Mouse (Mus musculus) midbrain, embryonic 12.5 days (tissue): ENCODE data around the gene Spag16. TPM values are rescaled to one million over a fixed set of nuclear protein-coding genes. Genes with fewer than 3 reads are reported as not detected.

Experiments used
- ATAC-seq: fragments of 200-750 bp; cut with Nextera tagmentation; 2 replicates; pipeline ENCODE4 v1.8.0; 2017; ENCODE audit warnings: low read depth, moderate TSS enrichment, moderate library complexity; ENCODE audit not compliant: low FRiP score
- H3K27ac ChIP-seq: fragments of 300-500 bp; sonication (generic); replicated peaks from 2 replicates; pipeline ENCODE4 v1.5.1; 2016; ENCODE audit warnings: mild to moderate bottlenecking
- H3K27me3 ChIP-seq: fragments of 300-500 bp; sonication (generic); 2 replicates; pipeline ENCODE4 v1.6.1; 2016; ENCODE audit warnings: mild to moderate bottlenecking
- H3K36me3 ChIP-seq: fragments of 300-500 bp; sonication (generic); 2 replicates; pipeline ENCODE4 v1.6.1; 2016
- H3K4me1 ChIP-seq: fragments of 300-500 bp; sonication (generic); 2 replicates; pipeline ENCODE4 v1.6.1; 2016
- H3K4me2 ChIP-seq: fragments of 300-500 bp; sonication (generic); replicated peaks from 2 replicates; pipeline ENCODE4 v1.6.1; 2016; ENCODE audit warnings: mild to moderate bottlenecking, moderate library complexity
- H3K4me3 ChIP-seq: fragments of 300-500 bp; sonication (generic); 2 replicates; pipeline ENCODE4 v1.5.1; 2016; ENCODE audit warnings: mild to moderate bottlenecking
- H3K9ac ChIP-seq: fragments of 300-500 bp; sonication (generic); replicated peaks from 2 replicates; pipeline ENCODE4 v1.6.1; 2016; ENCODE audit warnings: mild to moderate bottlenecking, moderate library complexity
- H3K9me3 ChIP-seq: fragments of 300-500 bp; sonication (generic); 2 replicates; pipeline ENCODE4 v1.6.1; 2016; ENCODE audit warnings: mild to moderate bottlenecking
- WGBS: fragments of 180-500 bp; shearing (Covaris S2); methylation state at CpG from one replicate; pipeline ENCODE4 v1.1.7; 2016; 5-methylcytosine and 5-hydroxymethylcytosine counted together
- polyA plus RNA-seq: library from polyadenylated mRNA; unstranded; fragments of >200 nt; fragmentation: Nextera tagmentation; extraction: Ambion mirVana; gene quantifications from 2 replicates; pipeline ENCODE4 v1.2.1, GENCODE M21; 2016

Spag16 gene
- polyA plus RNA-seq, 1 experiment from 2014 or later = 2.0 TPM

GRCm38 (mm10) chr1:70551839-70552238 is 725.1 kb downstream of the Spag16 start:
- no peak for ATAC-seq
- H3K4me1 ChIP-seq = no peaks in the 10 kb centered on the region
- no peaks in the 10 kb centered on the region for H3K9me3 ChIP-seq
- no peak overlapping the region for H3K27ac ChIP-seq
- H3K36me3 ChIP-seq = no peaks in the 10 kb centered on the region
- H3K9ac ChIP-seq = no peak overlapping the region
- WGBS = 67% methylated on average over 2 of the region's 2 CpGs
- no peak overlapping the region for H3K4me2 ChIP-seq
- no peaks in the 10 kb centered on the region for H3K27me3 ChIP-seq
- no peak overlapping the region for H3K4me3 ChIP-seq

- ATAC-seq = no peak
- WGBS = 92% methylated on average over 3 of the region's 3 CpGs
Measured at GRCm38 (mm10) chr1:70621805-70622204, 795.0 kb downstream of the Spag16 start.

GRCm38 (mm10) chr1:70624803-70625460 is 798.2 kb downstream of the Spag16 start:
- no peak overlapping the region for H3K4me2 ChIP-seq
- no peaks in the 10 kb centered on the region for H3K9me3 ChIP-seq
- 10% methylated on average over 5 of the region's 5 CpGs for WGBS
- H3K4me3 ChIP-seq = no peak overlapping the region
- H3K36me3 ChIP-seq = no peaks in the 10 kb centered on the region
- ATAC-seq = peak; percentile 62
- no peak overlapping the region for H3K9ac ChIP-seq
- peaks cover 25% of the 10 kb centered on the region for H3K27me3 ChIP-seq
- no peak overlapping the region for H3K27ac ChIP-seq
- peaks cover 8% of the 10 kb centered on the region for H3K4me1 ChIP-seq

More at GRCm38 (mm10) chr1:70621805-70622204, 795.0 kb downstream of the Spag16 start:
- H3K27ac ChIP-seq = no peak overlapping the region
- no peak overlapping the region for H3K4me2 ChIP-seq
- no peaks in the 10 kb centered on the region for H3K9me3 ChIP-seq
- H3K4me1 ChIP-seq = peaks cover 8% of the 10 kb centered on the region
- H3K9ac ChIP-seq = no peak overlapping the region
- H3K27me3 ChIP-seq = peaks cover 17% of the 10 kb centered on the region
- H3K36me3 ChIP-seq = no peaks in the 10 kb centered on the region
- H3K4me3 ChIP-seq = no peak overlapping the region

GRCm38 (mm10) chr1:70652719-70653118 is 825.9 kb downstream of the Spag16 start:
- Histone ChIP-seq H3K9ac (no peak overlapping the region), H3K4me1 (no peaks in the 10 kb centered on the region), H3K27me3 (no peaks in the 10 kb centered on the region), H3K36me3 (no peaks in the 10 kb centered on the region), H3K4me2 (no peak overlapping the region), H3K4me3 (no peak overlapping the region), H3K27ac (no peak overlapping the region), H3K9me3 (no peaks in the 10 kb centered on the region)
- no peak for ATAC-seq
- WGBS = 91% methylated on average over 4 of the region's 4 CpGs

- 89% methylated on average over 2 of the region's 2 CpGs for WGBS
- H3K4me1 ChIP-seq = no peaks in the 10 kb centered on the region
- H3K36me3 ChIP-seq = no peaks in the 10 kb centered on the region
- no peaks in the 10 kb centered on the region for H3K27me3 ChIP-seq
- H3K27ac ChIP-seq = no peak overlapping the region
- H3K9ac ChIP-seq = no peak overlapping the region
- no peak overlapping the region for H3K4me3 ChIP-seq
- no peaks in the 10 kb centered on the region for H3K9me3 ChIP-seq
- no peak for ATAC-seq
- no peak overlapping the region for H3K4me2 ChIP-seq
Measured at GRCm38 (mm10) chr1:70692529-70692928, 865.8 kb downstream of the Spag16 start.

GRCm38 (mm10) chr1:70700270-70700669 is 873.5 kb downstream of the Spag16 start:
- Histone ChIP-seq H3K4me2 (no peak overlapping the region), H3K27me3 (no peaks in the 10 kb centered on the region), H3K27ac (no peak overlapping the region), H3K36me3 (no peaks in the 10 kb centered on the region), H3K9me3 (no peaks in the 10 kb centered on the region), H3K4me1 (no peaks in the 10 kb centered on the region), H3K4me3 (no peak overlapping the region), H3K9ac (no peak overlapping the region)
- WGBS = 82% methylated on average over 5 of the region's 5 CpGs
- no peak for ATAC-seq

GRCm38 (mm10) chr1:70703934-70704333 is 877.2 kb downstream of the Spag16 start:
- H3K27ac ChIP-seq = no peak overlapping the region
- no peaks in the 10 kb centered on the region for H3K4me1 ChIP-seq
- no peak overlapping the region for H3K4me2 ChIP-seq
- no peaks in the 10 kb centered on the region for H3K9me3 ChIP-seq
- WGBS = 86% methylated on average over 3 of the region's 3 CpGs
- H3K36me3 ChIP-seq = no peaks in the 10 kb centered on the region
- no peak overlapping the region for H3K9ac ChIP-seq
- no peak for ATAC-seq
- H3K27me3 ChIP-seq = no peaks in the 10 kb centered on the region
- H3K4me3 ChIP-seq = no peak overlapping the region

- Histone ChIP-seq H3K9ac (no peak overlapping the region), H3K27me3 (no peaks in the 10 kb centered on the region), H3K4me1 (no peaks in the 10 kb centered on the region), H3K36me3 (no peaks in the 10 kb centered on the region), H3K4me2 (no peak overlapping the region), H3K9me3 (no peaks in the 10 kb centered on the region), H3K27ac (no peak overlapping the region), H3K4me3 (no peak overlapping the region)
- no peak for ATAC-seq
- 81% methylated on average over 3 of the region's 3 CpGs for WGBS
Measured at GRCm38 (mm10) chr1:70705821-70706220, 879.1 kb downstream of the Spag16 start.

GRCm38 (mm10) chr1:70725045-70725444 is 898.3 kb downstream of the Spag16 start:
- H3K4me2 ChIP-seq = peak overlapping the region; percentile 40; the same call in 1 of the 2 replicates
- H3K9ac ChIP-seq = no peak overlapping the region
- 52% methylated on average over 5 of the region's 5 CpGs for WGBS
- H3K36me3 ChIP-seq = no peaks in the 10 kb centered on the region
- no peak overlapping the region for H3K27ac ChIP-seq
- ATAC-seq = no peak
- H3K9me3 ChIP-seq = no peaks in the 10 kb centered on the region
- H3K27me3 ChIP-seq = no peaks in the 10 kb centered on the region
- H3K4me3 ChIP-seq = no peak overlapping the region
- H3K4me1 ChIP-seq = no peaks in the 10 kb centered on the region

- H3K36me3 ChIP-seq = no peaks in the 10 kb centered on the region
- H3K4me3 ChIP-seq = peak within 1 kb of the TSS; percentile 23
- no peaks in the 10 kb centered on the region for H3K4me1 ChIP-seq
- peak within 1 kb of the TSS; percentile 40 for H3K4me2 ChIP-seq
- H3K27me3 ChIP-seq = no peaks in the 10 kb centered on the region
- no peak within 1 kb of the TSS for H3K27ac ChIP-seq
- H3K9me3 ChIP-seq = no peaks in the 10 kb centered on the region
- peak; percentile 82 for ATAC-seq
- H3K9ac ChIP-seq = no peak within 1 kb of the TSS
- 8% methylated on average over 13 of the region's 13 CpGs for WGBS
Measured at GRCm38 (mm10) chr1:70725655-70726066, 898.9 kb downstream of the Spag16 start, which contains the start of gene Vwc2l. Vwc2l (plus strand) TSS chr1:70725715.

Other genes with a start within 250 kb of the Spag16 start
- 5.7 and 6.0 TPM in 2 replicates for gene Ikzf2, start 139.7 kb upstream of the Spag16 start, polyA plus RNA-seq